Mouse (Mus musculus): ENCODE measurements around the gene Krtap6-2. TPM values are rescaled to one million over a fixed set of nuclear protein-coding genes. Genes with fewer than 3 reads are reported as not detected.

Krtap6-2 gene
- not detected for total RNA-seq (2021)
- long read RNA-seq, experiment 1: 0 reads
- long read RNA-seq, experiment 2: 0 reads

DNA sequence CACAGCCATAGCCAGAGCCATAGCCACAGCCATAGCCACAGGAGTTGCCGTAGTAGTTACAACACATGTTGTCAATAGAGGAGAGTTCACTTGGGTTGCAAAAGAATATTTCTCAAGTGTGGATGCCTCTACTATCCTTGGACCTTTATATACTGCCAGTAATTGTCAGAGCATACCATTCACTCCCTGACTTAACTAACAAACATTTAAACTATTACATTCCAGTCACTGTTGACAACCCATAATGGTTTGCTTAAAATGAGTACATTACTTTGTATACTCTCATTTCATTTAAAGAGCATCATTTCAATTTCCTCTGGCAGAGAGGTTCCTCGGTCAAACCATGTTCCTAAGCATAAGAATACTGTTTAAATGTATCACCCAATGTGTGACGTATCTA, at the start of gene Krtap6-2:
Krtap6-2 (minus strand) TSS at position 101 of the 400 bp plus-strand sequence.
- no peak for DNase-seq (ENCODE audit: low spot score in 2 of 2)

DNA sequence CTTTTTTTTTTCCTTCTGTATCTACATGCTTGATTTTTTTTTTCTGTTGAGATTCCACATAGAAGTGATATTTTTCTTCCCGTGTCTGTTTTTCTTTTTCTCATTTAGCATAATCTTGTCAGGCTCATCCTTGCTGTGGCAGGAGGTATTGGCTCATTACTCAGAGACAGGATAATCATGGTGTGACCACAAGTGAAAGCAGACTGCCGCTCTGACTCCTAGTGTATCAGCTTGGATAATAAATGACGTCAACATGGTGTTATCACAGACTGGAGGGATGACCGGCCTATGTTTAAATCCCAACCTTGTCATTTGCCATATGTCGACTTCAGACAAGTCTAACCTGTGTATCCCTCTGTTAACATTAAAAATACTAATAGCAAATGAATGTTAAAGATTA, 41.3 kb upstream of the Krtap6-2 start:
- DNase-seq (ENCODE audit: low spot score in 2 of 2): no peak

DNA sequence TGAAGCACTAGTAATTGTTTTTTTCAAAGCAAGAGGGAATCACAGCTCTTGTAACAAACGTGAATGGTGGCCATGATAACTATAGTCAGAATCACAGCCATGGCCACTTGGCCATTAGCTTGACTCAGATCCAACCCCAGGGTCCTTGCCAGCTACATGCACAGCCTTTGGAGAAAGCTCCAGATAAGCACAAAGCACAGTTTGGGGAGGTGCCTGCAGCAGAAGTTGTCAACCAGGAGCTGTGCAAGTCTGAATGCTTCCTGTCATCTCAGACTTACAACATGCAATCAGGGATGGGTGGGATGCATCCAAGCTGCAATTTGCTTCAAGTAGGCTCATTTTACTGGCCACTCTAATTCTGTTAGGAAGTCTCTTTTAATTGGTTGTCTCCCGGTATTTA, 9.7 kb upstream of the Krtap6-2 start:
- DNase-seq (ENCODE audit: low spot score in 2 of 2): no peak

DNA sequence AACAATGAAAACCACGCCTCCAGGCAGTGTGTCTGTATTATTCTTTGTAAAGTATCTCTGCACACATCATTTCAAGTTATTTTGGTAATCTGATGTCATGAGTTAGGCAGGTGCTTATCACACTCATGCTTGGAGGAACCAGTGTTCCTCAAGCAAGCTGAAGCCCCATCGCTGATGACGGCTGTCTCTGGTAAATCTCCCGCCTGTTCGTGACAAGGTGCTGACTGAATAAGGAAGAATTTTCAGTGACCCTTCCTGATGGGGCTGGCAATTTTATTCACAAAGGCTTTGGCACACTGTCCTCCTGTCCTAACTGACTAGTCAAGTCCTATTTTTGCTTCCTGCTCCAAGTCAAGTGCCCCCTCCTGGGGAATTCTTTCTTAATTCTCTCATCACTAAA, 5.4 kb upstream of the Krtap6-2 start:
- DNase-seq (ENCODE audit: low spot score in 2 of 2): no peak

DNA sequence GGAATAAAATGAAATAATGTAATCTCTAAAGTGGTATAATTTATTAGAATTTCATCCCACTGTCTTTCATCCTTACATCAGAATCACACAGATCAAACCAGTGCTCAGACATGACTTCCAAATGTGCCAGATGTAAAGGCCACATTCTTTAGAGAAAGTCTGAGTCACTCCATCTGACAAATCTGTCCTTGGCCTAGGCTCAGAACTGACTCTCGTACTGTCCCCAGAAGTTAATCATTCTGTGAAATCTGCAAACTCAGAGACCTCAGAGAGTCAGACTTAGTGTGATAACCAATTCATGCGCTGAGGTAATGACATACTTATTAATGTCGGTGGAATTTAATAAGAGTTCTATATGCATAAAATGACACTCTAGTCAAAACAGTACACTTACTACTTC, 3.6 kb downstream of the Krtap6-2 start:
- no peak for DNase-seq (ENCODE audit: low spot score in 2 of 2)

DNA sequence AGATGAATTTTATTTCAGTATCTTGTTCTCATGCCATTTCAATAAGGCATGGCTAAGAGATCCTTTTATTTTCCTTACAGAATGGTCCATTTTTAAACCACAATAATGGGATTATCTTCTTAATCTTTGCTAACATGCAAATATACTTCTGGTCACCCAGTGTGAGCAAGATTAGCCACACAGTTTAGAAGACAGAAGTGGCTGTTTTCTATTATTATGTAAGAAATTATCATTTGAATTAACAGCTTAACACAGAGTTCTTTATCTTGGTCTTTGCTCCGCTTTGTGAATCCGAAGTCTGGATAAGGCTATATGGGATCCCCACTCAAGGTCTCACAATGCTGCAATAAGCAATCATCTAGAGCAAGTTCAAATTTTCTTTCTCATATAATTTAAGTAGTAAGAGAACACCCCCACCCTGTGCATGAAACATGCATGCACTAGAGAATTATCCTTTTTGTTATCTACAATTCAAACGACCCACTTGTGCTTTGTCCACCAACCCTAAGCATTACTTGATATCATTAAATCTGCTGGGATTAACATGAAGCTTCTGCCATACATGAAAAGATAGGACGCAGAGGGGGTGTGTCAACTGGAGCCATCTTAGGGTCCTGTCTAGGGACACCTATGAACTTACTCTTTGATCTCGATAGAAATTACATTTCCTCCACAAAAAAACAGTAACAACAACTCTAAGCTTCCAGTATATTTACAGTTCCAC, 9.4 kb downstream of the Krtap6-2 start:
- no peak for DNase-seq (ENCODE audit: low spot score in 2 of 2)

DNA sequence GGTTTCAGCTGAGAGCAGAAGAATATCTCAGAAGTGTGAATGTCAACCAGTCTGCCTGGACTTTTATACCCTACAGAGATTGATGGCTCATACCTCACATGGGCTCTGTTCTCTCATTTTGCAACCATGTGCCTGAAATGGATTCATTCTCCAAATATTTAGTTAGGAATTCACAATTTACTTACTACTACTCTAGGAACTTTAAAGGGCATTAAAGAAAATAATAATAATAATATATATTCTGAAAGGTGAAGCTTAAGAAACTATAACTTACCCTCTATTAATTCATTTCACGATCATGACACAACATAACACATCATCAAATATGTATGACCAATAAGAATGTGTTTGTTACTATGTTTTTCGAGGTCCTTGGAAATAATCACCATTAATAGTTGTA, 16.1 kb downstream of the Krtap6-2 start, which contains the start of gene Krtap21-1:
Krtap21-1 (minus strand) TSS at position 101 of the 400 bp plus-strand sequence.
- DNase-seq (ENCODE audit: low spot score in 2 of 2): no peak

DNA sequence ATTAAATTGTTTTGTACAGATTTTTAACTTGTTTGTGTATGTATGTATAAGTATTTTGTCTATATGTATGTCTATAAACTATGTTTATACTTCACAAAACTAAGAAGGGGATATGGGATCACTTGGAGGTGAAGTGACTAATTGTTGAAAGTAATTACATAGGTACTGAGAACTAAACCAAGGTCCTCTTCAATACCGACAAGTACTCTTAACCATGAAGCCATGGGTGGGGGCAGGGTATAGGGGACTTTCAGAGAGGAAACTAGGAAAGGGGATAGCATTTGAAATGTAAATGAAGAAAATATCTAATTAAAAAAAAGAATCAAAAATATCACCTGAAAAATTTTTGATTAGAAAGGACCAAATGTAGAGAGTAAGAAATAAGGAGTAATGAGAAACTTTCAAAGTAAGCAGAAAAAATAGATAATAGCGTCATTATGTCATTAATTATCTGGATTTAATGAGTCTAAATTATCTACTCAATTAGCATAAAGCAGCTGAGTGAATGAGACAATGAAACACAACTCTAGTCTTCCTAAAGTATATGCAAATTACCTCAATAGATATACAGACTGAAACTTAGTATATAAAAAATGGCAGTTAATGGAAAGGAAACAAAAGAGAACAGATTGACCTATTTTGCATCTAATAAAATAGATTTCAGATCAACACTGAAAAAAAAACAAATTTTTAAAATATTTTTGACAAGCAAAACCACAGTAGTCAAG, 47.0 kb downstream of the Krtap6-2 start:
- DNase-seq (ENCODE audit: low spot score in 2 of 2): no peak

Other genes with a start within 250 kb of the Krtap6-2 start
- not detected for gene 1110057P08Rik, start 245.4 kb downstream of the Krtap6-2 start, total RNA-seq (2021)
- gene Krtap20-2, start 214.2 kb downstream of the Krtap6-2 start, total RNA-seq (2021): not detected
- not detected for gene Krtap21-1, start 16.2 kb downstream of the Krtap6-2 start, total RNA-seq (2021)
- not detected for gene Krtap8-1, start 67.8 kb upstream of the Krtap6-2 start, total RNA-seq (2021)
- not detected for gene Krtap7-1, start 88.2 kb upstream of the Krtap6-2 start, total RNA-seq (2021)
- not detected for gene Krtap11-1, start 151.1 kb upstream of the Krtap6-2 start, total RNA-seq (2021)

Data from left cerebral cortex, adult 18-20 months (tissue).